Mouse (Mus musculus): ENCODE data around the gene Ubap2. TPM values are rescaled to one million over a fixed set of nuclear protein-coding genes. Genes with fewer than 3 reads are reported as not detected.

Ubap2 gene
- total RNA-seq, 2 experiments from 2014 or later = 53.6 to 67.0 TPM

- DNase-seq (ENCODE audit: low spot score in 2 of 2) = no peak
These were observed 8.6 kb downstream of the Ubap2 start for GRCm38 (mm10) chr4:41266350-41266749.

DNA sequence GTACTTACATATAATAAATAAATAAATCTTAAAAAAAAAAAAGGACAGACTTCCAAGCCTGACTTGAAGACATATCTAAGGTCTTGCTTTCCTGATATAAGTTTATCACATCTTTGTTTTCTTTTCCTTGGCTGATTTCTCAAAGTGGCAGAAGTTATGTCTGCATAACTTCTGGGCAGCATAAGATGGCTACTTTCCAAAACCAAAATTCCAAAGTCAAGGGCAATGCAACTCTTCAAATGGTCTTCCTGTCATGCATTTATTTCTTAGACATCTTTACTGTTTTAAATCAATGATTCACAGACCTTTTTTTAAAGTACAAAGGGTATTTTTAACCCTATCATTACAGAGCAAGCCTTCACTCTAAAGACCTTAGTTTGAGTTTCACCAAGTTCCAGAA lies 14.3 kb downstream of the Ubap2 start:
- DNase-seq (ENCODE audit: low spot score in 2 of 2) = no peak

- DNase-seq (ENCODE audit: low spot score in 2 of 2) = no peak
These were observed 15.9 kb downstream of the Ubap2 start for GRCm38 (mm10) chr4:41259019-41259418.

- DNase-seq (ENCODE audit: low spot score in 2 of 2) = no peak
These were observed 17.2 kb downstream of the Ubap2 start for GRCm38 (mm10) chr4:41257752-41258151.

DNA sequence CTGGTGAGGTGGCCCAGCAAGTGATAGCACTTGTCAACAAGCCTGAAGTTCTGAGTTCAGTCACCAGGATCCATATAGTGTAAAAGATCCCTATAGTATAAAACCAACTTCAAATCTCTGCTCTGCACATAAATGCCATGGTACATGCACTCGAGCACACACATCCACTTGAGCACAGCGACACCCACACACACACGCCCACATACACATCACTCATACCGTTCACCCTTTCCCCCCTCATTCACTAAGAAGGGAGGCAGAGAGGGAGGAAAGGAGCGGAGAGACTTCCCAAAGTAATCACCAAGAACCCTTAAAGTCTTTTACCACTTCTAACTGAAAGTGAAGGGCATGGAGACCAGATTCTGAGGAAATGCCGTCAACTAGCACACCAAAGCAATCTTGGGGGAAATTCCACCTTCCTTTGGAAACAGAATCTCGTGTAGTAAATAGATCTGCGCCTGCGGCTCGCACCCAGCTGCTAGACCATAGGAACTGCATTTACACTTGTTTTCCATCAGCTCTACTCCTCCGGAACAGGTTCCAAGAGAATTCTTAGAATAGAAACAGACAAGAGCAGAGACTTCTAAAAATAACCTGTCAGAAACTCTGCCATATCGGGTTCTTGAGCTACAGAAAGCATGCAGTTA lies 19.3 kb downstream of the Ubap2 start:
- no peak for DNase-seq (ENCODE audit: low spot score in 2 of 2)

DNA sequence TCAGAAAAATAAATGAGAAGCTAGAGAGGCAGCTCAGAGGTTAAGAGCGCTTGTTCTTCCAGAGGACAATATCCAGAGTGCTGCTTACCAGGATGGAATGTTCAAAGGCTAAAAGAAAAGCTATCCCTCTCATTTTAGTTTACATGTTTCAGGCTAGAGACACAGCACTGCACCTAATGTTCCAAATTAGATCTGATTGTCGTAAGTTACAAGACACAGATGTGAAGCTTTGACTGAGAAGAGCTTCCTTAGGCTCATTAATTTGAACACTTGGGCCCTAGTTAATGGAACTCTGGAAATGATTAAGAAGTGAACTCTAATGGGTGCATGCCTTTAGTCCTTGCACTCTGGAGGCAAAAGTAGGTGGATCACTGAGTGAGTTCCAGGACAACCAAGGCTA lies 21.2 kb downstream of the Ubap2 start:
- DNase-seq (ENCODE audit: low spot score in 2 of 2) = no peak

DNA sequence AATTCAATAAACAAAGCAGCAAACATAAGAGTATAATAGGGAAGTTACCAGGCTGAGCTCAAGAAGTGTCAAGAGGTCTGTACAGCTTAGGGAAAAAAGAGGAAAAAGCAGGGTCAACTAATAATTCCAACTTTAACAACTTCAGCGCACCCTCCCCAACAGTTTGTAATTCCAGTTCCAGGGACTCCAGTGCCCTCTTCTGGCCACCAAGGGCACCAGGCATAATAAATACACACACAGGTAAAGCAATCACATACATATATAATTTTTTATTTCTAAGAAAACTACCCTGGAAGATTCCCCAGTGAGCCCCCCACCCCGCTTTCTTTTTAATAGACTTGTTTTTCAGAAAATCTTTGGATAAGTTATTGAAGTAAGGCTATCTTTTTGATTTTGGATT lies 29.5 kb downstream of the Ubap2 start:
- no peak for DNase-seq (ENCODE audit: low spot score in 2 of 2)

- DNase-seq (ENCODE audit: low spot score in 2 of 2) = no peak
These were observed 34.0 kb downstream of the Ubap2 start for GRCm38 (mm10) chr4:41240916-41241315.

DNA sequence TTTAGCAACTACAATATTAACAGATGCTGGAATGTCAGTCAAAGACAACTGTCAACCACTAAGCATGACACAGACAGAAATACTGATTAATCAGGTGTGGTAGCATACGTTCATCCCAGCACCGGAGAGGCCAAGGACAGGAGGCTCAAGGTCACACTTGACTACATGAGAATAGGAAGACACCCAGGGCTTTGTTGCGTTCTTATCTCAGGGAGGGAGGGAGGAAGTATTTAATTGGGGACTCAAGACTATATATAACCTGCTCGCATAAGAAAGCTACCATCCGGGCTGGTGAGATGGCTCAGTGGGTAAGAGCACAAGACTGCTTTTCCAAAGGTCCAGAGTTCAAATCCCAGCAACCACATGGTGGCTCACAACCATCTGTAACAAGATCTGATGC lies 39.3 kb downstream of the Ubap2 start:
- no peak for DNase-seq (ENCODE audit: low spot score in 2 of 2)

- no peak for DNase-seq (ENCODE audit: low spot score in 2 of 2)
These were observed 48.6 kb downstream of the Ubap2 start for GRCm38 (mm10) chr4:41226351-41226750.

DNA sequence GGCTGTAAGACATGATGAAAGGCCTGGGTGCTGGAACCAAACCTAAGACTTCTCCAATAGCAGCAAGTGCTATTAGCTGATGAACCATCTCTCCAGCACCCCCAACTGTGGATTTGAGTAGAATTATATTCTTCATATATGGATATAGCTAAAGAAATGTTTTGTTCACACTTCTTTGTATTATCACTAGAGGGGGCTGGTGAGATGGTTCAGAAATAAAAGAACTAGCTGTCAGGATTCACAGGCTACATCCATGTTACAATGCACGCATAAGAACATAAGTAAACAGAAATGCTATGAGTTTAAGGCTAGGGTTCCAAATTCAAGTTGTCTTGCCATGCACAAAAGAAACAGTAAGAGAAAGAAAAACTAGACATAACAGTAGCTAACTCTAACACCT lies 49.5 kb downstream of the Ubap2 start:
- no peak for DNase-seq (ENCODE audit: low spot score in 2 of 2)

DNA sequence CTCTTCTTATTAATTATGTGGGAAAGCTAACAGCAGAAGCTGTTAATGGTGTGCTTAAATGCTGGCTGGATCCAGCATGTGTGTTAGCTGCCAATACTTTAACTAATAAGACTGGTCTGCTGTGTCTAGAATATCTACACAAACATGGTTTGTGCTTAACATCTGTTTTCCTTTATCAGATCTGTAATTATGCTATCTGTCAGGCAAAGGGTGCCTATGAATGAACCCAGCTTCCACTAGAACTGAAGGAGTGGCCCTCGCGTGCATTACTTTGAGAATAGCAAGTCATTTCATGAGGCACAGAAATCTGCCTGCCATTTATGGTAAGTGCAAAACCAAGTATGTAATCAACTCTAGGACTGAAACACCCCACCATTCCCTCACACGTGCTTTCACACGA lies 66.9 kb downstream of the Ubap2 start:
- no peak for DNase-seq (ENCODE audit: low spot score in 2 of 2)

DNA sequence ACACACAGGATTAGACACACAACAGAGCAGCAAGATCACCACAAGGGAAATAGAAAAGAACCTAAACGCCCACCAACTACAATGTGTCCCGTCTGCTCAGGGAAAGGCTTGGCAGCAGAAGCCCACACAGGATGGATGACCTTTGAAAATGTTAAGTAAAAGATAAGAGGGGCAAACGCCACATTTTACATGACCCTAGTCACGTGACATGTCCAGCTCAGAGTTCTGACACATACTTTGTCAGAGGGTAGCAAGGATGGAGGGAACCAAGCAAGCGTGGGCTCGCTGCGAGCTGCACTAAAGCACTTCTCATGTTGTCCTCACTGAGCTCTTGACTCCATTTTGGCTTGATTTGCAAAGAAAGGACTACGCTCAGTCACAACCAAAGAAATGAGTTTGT lies 69.2 kb downstream of the Ubap2 start:
- no peak for DNase-seq (ENCODE audit: low spot score in 2 of 2)

GRCm38 (mm10) chr4:41202135-41202534 lies 72.8 kb downstream of the Ubap2 start:
- no peak for DNase-seq (ENCODE audit: low spot score in 2 of 2)

DNA sequence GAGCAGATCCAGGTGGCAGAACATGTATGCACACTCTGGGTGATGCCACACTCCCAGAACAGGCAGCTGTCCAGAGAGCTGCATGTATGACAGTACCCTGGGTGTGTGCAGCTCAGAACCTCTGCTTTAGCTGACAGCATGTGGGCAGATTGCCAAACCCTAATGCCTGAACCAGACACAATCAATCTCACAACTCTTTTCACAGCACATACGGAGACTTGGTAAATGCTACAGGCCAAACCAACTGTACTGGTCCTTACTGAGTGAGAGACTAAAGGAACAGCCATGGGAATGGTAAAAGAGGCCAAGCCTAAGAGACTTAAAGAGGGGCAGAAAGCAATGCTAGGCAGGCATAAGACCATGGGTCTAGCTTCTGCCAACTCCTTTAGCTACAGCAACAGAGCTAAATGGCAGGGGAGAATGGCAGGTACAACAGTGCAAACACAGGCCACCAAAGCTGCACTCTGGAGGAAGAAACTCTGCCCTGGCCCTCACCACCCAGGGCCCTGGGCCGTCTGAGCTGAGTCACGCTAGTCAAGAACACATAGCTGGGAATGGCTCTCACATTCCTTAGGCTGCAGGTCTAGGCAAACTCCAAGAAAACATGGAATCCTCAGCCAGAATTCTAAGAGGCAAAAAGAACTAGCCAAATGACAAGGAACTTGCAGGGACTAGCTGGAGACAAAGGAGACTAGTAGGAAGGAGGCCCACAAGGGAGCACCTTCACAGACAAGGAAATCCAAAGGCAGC lies 77.9 kb downstream of the Ubap2 start:
- no peak for DNase-seq (ENCODE audit: low spot score in 2 of 2)

- no peak for DNase-seq (ENCODE audit: low spot score in 2 of 2)
These were observed 79.6 kb downstream of the Ubap2 start for GRCm38 (mm10) chr4:41195328-41195727.

DNA sequence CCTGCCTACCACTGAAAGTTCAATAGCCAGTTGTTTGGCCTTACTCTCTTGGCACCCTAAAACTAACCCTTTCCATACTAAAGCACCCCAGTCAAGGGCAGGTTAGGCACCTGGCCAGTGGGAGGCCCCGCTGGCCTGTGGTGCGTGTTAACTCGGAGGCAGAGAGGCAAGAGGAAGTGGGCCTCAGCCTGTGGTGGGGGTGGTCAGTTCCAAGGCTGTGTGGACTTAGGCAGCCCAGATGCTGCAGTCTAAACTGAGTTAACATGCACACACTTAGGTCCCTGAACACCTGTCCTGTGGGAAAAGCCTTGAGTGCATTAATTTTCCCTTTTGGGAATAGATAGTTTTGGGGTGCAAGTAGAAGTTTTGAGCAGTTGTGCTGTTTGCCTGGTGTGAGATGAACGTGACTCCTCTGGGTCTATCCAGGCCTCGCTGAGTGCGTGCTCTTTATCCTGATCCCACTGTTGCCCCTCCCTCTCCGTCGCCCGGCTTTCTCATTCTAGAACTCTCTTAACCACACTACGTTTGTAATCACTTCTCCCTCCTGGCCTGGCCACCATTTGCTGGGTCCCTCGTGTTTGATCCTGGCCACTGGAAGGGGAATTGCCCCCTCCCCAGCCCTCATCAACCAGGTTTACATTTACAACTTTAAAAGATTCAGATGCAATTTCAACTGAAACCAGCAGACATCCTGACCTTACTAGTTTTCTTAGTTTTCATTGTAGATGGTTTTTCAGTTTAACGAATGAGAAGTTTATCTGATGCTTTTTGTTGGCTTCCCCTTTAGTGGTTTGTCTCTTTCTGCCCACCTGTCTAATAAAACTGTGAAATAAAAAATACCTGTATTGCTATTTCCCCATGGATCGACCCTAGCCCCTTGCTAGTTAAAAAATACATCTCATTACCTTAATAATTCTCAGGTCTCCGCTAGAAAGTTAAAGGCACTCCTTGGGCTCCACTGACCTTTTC lies 82.1 kb downstream of the Ubap2 start:
- no peak for DNase-seq (ENCODE audit: low spot score in 2 of 2)

GRCm38 (mm10) chr4:41189809-41190208 lies 85.1 kb downstream of the Ubap2 start:
- DNase-seq (ENCODE audit: low spot score in 2 of 2) = no peak

GRCm38 (mm10) chr4:41179825-41180725 lies 94.9 kb downstream of the Ubap2 start:
- DNase-seq (ENCODE audit: low spot score in 2 of 2) = no peak

DNA sequence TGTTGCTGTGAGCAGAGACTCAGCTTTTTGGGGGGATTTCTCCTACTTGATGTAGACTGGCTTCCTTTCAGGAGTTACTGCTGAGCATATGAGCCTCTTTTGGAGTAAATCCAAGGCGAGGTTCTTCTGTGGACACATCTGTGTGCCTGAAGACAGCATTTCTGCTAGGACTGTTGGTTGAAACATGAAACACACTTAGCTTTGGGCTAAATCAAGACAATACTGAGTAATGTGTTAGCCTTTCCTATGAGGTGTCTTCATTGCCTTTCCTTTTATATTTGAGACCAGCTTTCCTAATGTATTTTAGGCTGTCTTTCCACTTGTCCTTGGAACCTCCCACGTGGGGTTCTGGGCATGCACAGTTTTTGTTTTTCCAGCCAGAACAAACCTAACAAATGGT lies 100.3 kb downstream of the Ubap2 start:
- no peak for DNase-seq (ENCODE audit: low spot score in 2 of 2)

DNA sequence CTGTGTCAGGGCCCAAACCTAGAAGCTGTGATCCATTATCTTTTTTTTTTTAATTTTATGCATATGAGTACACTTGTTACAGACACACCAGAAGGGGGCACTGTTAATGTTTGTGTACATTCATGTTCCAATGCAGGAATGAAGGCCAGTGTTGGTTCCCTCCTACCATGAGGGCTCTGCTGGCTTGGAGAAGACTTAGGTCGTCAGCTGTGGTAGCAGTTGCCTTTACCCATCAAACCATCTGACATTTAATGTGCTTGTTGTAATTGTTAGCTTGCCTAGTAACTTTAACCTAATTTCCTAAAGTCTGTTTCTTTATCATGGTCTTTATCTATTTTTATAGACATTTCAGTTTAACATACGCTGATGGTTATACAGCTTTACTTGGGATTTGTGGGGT lies 104.0 kb downstream of the Ubap2 start:
- no peak for DNase-seq (ENCODE audit: low spot score in 2 of 2)
